Mouse (Mus musculus): ENCODE measurements around the gene Efl1.
"Not testable (repeated sequence)": the region's sequence is repeated elsewhere in the genome, so short reads cannot be mapped to it uniquely, and the experiment has no call there.

Gene Efl1

GRCm38 (mm10) chr7:82719740-82720139, 71.3 kb downstream of the Efl1 start:
- no peak for DNase-seq (ENCODE audit: low read depth, low spot score)

- DNase-seq (ENCODE audit: low read depth, low spot score) = no peak
Measured at GRCm38 (mm10) chr7:82720501-82720900, 72.1 kb downstream of the Efl1 start.

GRCm38 (mm10) chr7:82720906-82721305, 72.5 kb downstream of the Efl1 start:
- DNase-seq (ENCODE audit: low read depth, low spot score) = no peak

GRCm38 (mm10) chr7:82722486-82723123, 74.2 kb downstream of the Efl1 start:
- no peak for DNase-seq (ENCODE audit: low read depth, low spot score)

GRCm38 (mm10) chr7:82723151-82723871, 74.9 kb downstream of the Efl1 start:
- DNase-seq (ENCODE audit: low read depth, low spot score) = no peak

- DNase-seq (ENCODE audit: low read depth, low spot score) = no peak
Measured at GRCm38 (mm10) chr7:82724491-82724890, 76.1 kb downstream of the Efl1 start.

GRCm38 (mm10) chr7:82725006-82725636, 76.7 kb downstream of the Efl1 start:
- no peak for DNase-seq (ENCODE audit: low read depth, low spot score)

- DNase-seq (ENCODE audit: low read depth, low spot score) = no peak
Measured at GRCm38 (mm10) chr7:82725741-82726450, 77.5 kb downstream of the Efl1 start.

- no peak for DNase-seq (ENCODE audit: low read depth, low spot score)
Measured at GRCm38 (mm10) chr7:82727066-82727465, 78.7 kb downstream of the Efl1 start.

GRCm38 (mm10) chr7:82729009-82729408, 80.6 kb downstream of the Efl1 start:
- not testable (repeated sequence) for DNase-seq (ENCODE audit: low read depth, low spot score)

GRCm38 (mm10) chr7:82733118-82733517, 84.7 kb downstream of the Efl1 start:
- no peak for DNase-seq (ENCODE audit: low read depth, low spot score)

- no peak for DNase-seq (ENCODE audit: low read depth, low spot score)
Measured at GRCm38 (mm10) chr7:82733995-82734394, 85.6 kb downstream of the Efl1 start.

- DNase-seq (ENCODE audit: low read depth, low spot score) = no peak
Measured at GRCm38 (mm10) chr7:82734748-82735600, 86.6 kb downstream of the Efl1 start.

- no peak for DNase-seq (ENCODE audit: low read depth, low spot score)
Measured at GRCm38 (mm10) chr7:82743116-82743765, 94.8 kb downstream of the Efl1 start.

- no peak for DNase-seq (ENCODE audit: low read depth, low spot score)
Measured at GRCm38 (mm10) chr7:82744167-82744715, 95.8 kb downstream of the Efl1 start.

GRCm38 (mm10) chr7:82748812-82749211, 100.4 kb downstream of the Efl1 start:
- DNase-seq (ENCODE audit: low read depth, low spot score) = no peak

- no peak for DNase-seq (ENCODE audit: low read depth, low spot score)
Measured at GRCm38 (mm10) chr7:82749239-82749638, 100.8 kb downstream of the Efl1 start.

GRCm38 (mm10) chr7:82752171-82753085, 104.0 kb downstream of the Efl1 start:
- DNase-seq (ENCODE audit: low read depth, low spot score) = no peak

GRCm38 (mm10) chr7:82755602-82756155, 107.3 kb downstream of the Efl1 start:
- DNase-seq (ENCODE audit: low read depth, low spot score) = no peak
